Mouse (Mus musculus): ENCODE measurements around the gene Osbp2. TPM values are rescaled to one million over a fixed set of nuclear protein-coding genes. Genes with fewer than 3 reads are reported as not detected.

The Osbp2 gene
- polyA plus RNA-seq, 1 experiment from 2014 or later: 0.09 TPM

- WGBS (ENCODE audit: insufficient replicate concordance): 26% methylated on average over 4 of the region's 4 CpGs
- no peaks in the 10 kb centered on the region; the same call in 1 of the 2 replicates for H3K4me1 ChIP-seq (ENCODE audit: control insufficient read depth, low read depth, low read length)
- H3K4me2 ChIP-seq (ENCODE audit: low read depth, low read length): no peak overlapping the region
- no peak overlapping the region for H3K4me3 ChIP-seq (ENCODE audit: low read depth, low read length)
- H3K36me3 ChIP-seq (ENCODE audit: control insufficient read depth, insufficient read depth): no peaks in the 10 kb centered on the region
- no peak for ATAC-seq (ENCODE audit: low read depth)
- no peak overlapping the region for H3K27ac ChIP-seq (ENCODE audit: low read length)
- peaks cover 31% of the 10 kb centered on the region for H3K27me3 ChIP-seq (ENCODE audit: control insufficient read depth, insufficient read depth, low read depth, low read length)
- no peaks in the 10 kb centered on the region for H3K9me3 ChIP-seq (replicated peaks; ENCODE audit: control insufficient read depth, low read length)
- H3K9ac ChIP-seq (ENCODE audit: low read depth, low read length): no peak overlapping the region
Observed at GRCm38 (mm10) chr11:3775263-3775644, 88.4 kb downstream of the Osbp2 start.

GRCm38 (mm10) chr11:3774463-3775262 lies 89.0 kb downstream of the Osbp2 start:
- Histone ChIP-seq H3K9ac (ENCODE audit: low read depth, low read length) (no peak overlapping the region), H3K27ac (ENCODE audit: low read length) (no peak overlapping the region), H3K9me3 (replicated peaks; ENCODE audit: control insufficient read depth, low read length) (no peaks in the 10 kb centered on the region), H3K36me3 (ENCODE audit: control insufficient read depth, insufficient read depth) (no peaks in the 10 kb centered on the region), H3K4me2 (ENCODE audit: low read depth, low read length) (no peak overlapping the region), H3K4me3 (ENCODE audit: low read depth, low read length) (no peak overlapping the region), H3K4me1 (ENCODE audit: control insufficient read depth, low read depth, low read length) (no peaks in the 10 kb centered on the region; the same call in 1 of the 2 replicates), H3K27me3 (ENCODE audit: control insufficient read depth, insufficient read depth, low read depth, low read length) (peaks cover 31% of the 10 kb centered on the region)
- no peak for ATAC-seq (ENCODE audit: low read depth)
- WGBS (ENCODE audit: insufficient replicate concordance): 2% methylated on average over 54 of the region's 56 CpGs

GRCm38 (mm10) chr11:3773782-3774462 lies 89.8 kb downstream of the Osbp2 start:
- no peak overlapping the region for H3K27ac ChIP-seq (ENCODE audit: low read length)
- no peak overlapping the region for H3K9ac ChIP-seq (ENCODE audit: low read depth, low read length)
- no peaks in the 10 kb centered on the region; the same call in 1 of the 2 replicates for H3K4me1 ChIP-seq (ENCODE audit: control insufficient read depth, low read depth, low read length)
- no peaks in the 10 kb centered on the region for H3K9me3 ChIP-seq (replicated peaks; ENCODE audit: control insufficient read depth, low read length)
- no peak overlapping the region for H3K4me3 ChIP-seq (ENCODE audit: low read depth, low read length)
- WGBS (ENCODE audit: insufficient replicate concordance): 19% methylated on average over 6 of the region's 6 CpGs
- H3K36me3 ChIP-seq (ENCODE audit: control insufficient read depth, insufficient read depth): no peaks in the 10 kb centered on the region
- no peak overlapping the region for H3K4me2 ChIP-seq (ENCODE audit: low read depth, low read length)
- ATAC-seq (ENCODE audit: low read depth): no peak
- peaks cover 31% of the 10 kb centered on the region for H3K27me3 ChIP-seq (ENCODE audit: control insufficient read depth, insufficient read depth, low read depth, low read length)

- Histone ChIP-seq H3K4me3 (ENCODE audit: low read depth, low read length) (no peak overlapping the region), H3K4me2 (ENCODE audit: low read depth, low read length) (no peak overlapping the region), H3K27me3 (ENCODE audit: control insufficient read depth, insufficient read depth, low read depth, low read length) (peaks cover 31% of the 10 kb centered on the region), H3K4me1 (ENCODE audit: control insufficient read depth, low read depth, low read length) (no peaks in the 10 kb centered on the region; the same call in 1 of the 2 replicates), H3K36me3 (ENCODE audit: control insufficient read depth, insufficient read depth) (no peaks in the 10 kb centered on the region), H3K27ac (ENCODE audit: low read length) (no peak overlapping the region), H3K9ac (ENCODE audit: low read depth, low read length) (no peak overlapping the region), H3K9me3 (replicated peaks; ENCODE audit: control insufficient read depth, low read length) (no peaks in the 10 kb centered on the region)
- WGBS (ENCODE audit: insufficient replicate concordance): 53% methylated on average over 8 of the region's 8 CpGs
- ATAC-seq (ENCODE audit: low read depth): no peak
Observed at GRCm38 (mm10) chr11:3773136-3773535, 90.6 kb downstream of the Osbp2 start.

- Histone ChIP-seq H3K4me2 (ENCODE audit: low read depth, low read length) (no peak overlapping the region), H3K9me3 (replicated peaks; ENCODE audit: control insufficient read depth, low read length) (no peaks in the 10 kb centered on the region), H3K27me3 (ENCODE audit: control insufficient read depth, insufficient read depth, low read depth, low read length) (peaks cover 31% of the 10 kb centered on the region), H3K36me3 (ENCODE audit: control insufficient read depth, insufficient read depth) (no peaks in the 10 kb centered on the region), H3K9ac (ENCODE audit: low read depth, low read length) (no peak overlapping the region), H3K4me1 (ENCODE audit: control insufficient read depth, low read depth, low read length) (no peaks in the 10 kb centered on the region; the same call in 1 of the 2 replicates), H3K27ac (ENCODE audit: low read length) (no peak overlapping the region), H3K4me3 (ENCODE audit: low read depth, low read length) (no peak overlapping the region)
- no peak for ATAC-seq (ENCODE audit: low read depth)
- WGBS (ENCODE audit: insufficient replicate concordance): 38% methylated on average over 6 of the region's 6 CpGs
Observed at GRCm38 (mm10) chr11:3771348-3771747, 92.4 kb downstream of the Osbp2 start.

GRCm38 (mm10) chr11:3767830-3768229 lies 95.9 kb downstream of the Osbp2 start:
- 51% methylated on average over 5 of the region's 5 CpGs for WGBS (ENCODE audit: insufficient replicate concordance)
- H3K4me2 ChIP-seq (ENCODE audit: low read depth, low read length): no peak overlapping the region
- no peak for ATAC-seq (ENCODE audit: low read depth)
- no peak overlapping the region for H3K4me3 ChIP-seq (ENCODE audit: low read depth, low read length)
- no peak overlapping the region for H3K9ac ChIP-seq (ENCODE audit: low read depth, low read length)
- H3K36me3 ChIP-seq (ENCODE audit: control insufficient read depth, insufficient read depth): no peaks in the 10 kb centered on the region
- H3K9me3 ChIP-seq (replicated peaks; ENCODE audit: control insufficient read depth, low read length): no peaks in the 10 kb centered on the region
- H3K27ac ChIP-seq (ENCODE audit: low read length): no peak overlapping the region
- no peaks in the 10 kb centered on the region for H3K4me1 ChIP-seq (ENCODE audit: control insufficient read depth, low read depth, low read length)
- H3K27me3 ChIP-seq (ENCODE audit: control insufficient read depth, insufficient read depth, low read depth, low read length): peaks cover 4% of the 10 kb centered on the region

- Histone ChIP-seq H3K9ac (ENCODE audit: low read depth, low read length) (no peak overlapping the region), H3K4me3 (ENCODE audit: low read depth, low read length) (no peak overlapping the region), H3K27me3 (ENCODE audit: control insufficient read depth, insufficient read depth, low read depth, low read length) (peaks cover 12% of the 10 kb centered on the region), H3K4me2 (ENCODE audit: low read depth, low read length) (no peak overlapping the region), H3K9me3 (replicated peaks; ENCODE audit: control insufficient read depth, low read length) (no peaks in the 10 kb centered on the region), H3K27ac (ENCODE audit: low read length) (no peak overlapping the region), H3K4me1 (ENCODE audit: control insufficient read depth, low read depth, low read length) (no peaks in the 10 kb centered on the region), H3K36me3 (ENCODE audit: control insufficient read depth, insufficient read depth) (no peaks in the 10 kb centered on the region)
- WGBS (ENCODE audit: insufficient replicate concordance): 74% methylated on average over 8 of the region's 8 CpGs
- no peak for ATAC-seq (ENCODE audit: low read depth)
Observed at GRCm38 (mm10) chr11:3766964-3767363, 96.7 kb downstream of the Osbp2 start.

- Histone ChIP-seq H3K4me2 (ENCODE audit: low read depth, low read length) (no peak overlapping the region), H3K27ac (ENCODE audit: low read length) (no peak overlapping the region), H3K36me3 (ENCODE audit: control insufficient read depth, insufficient read depth) (no peaks in the 10 kb centered on the region), H3K4me1 (ENCODE audit: control insufficient read depth, low read depth, low read length) (no peaks in the 10 kb centered on the region), H3K9me3 (replicated peaks; ENCODE audit: control insufficient read depth, low read length) (no peaks in the 10 kb centered on the region), H3K9ac (ENCODE audit: low read depth, low read length) (no peak overlapping the region), H3K4me3 (ENCODE audit: low read depth, low read length) (no peak overlapping the region), H3K27me3 (ENCODE audit: control insufficient read depth, insufficient read depth, low read depth, low read length) (peaks cover 25% of the 10 kb centered on the region)
- WGBS (ENCODE audit: insufficient replicate concordance): 38% methylated on average over 4 of the region's 4 CpGs
- no peak for ATAC-seq (ENCODE audit: low read depth)
Observed at GRCm38 (mm10) chr11:3764352-3764751, 99.4 kb downstream of the Osbp2 start.

Measured in liver, embryonic 16.5 days (tissue).